Mouse (Mus musculus) lung, postnatal 0 days (tissue): ENCODE measurements around the gene Ubb. TPM values are rescaled to one million over a fixed set of nuclear protein-coding genes. Genes with fewer than 3 reads are reported as not detected.

Experiments
- ATAC-seq: fragments of 200-750 bp; cut with Nextera tagmentation; 2 replicates; pipeline ENCODE4 v1.8.0; 2017; ENCODE audit warnings: moderate library complexity
- DNase-seq: peaks from one replicate; pipeline ENCODE4 v3.0.0-alpha.2; 2016; ENCODE audit warnings: low spot score
- H3K27ac ChIP-seq: fragments of 300-500 bp; sonication (generic); 2 replicates; pipeline ENCODE4 v1.5.1; 2014; ENCODE audit warnings: antibody characterized with exemption, mild to moderate bottlenecking, low read length, mixed read lengths
- H3K27me3 ChIP-seq: fragments of 300-500 bp; sonication (generic); replicated peaks from 2 replicates; pipeline ENCODE4 v1.6.1; 2014; ENCODE audit warnings: low read length, mixed read lengths; ENCODE audit not compliant: insufficient read depth
- H3K36me3 ChIP-seq: fragments of 300-500 bp; sonication (generic); 2 replicates; pipeline ENCODE4 v1.6.1; 2014; ENCODE audit warnings: low read length, mixed read lengths; ENCODE audit not compliant: insufficient read depth
- H3K4me1 ChIP-seq: fragments of 300-500 bp; sonication (generic); 2 replicates; pipeline ENCODE4 v1.6.1; 2014; ENCODE audit warnings: antibody characterized with exemption, low read depth, low read length, mixed read lengths; ENCODE audit not compliant: insufficient read depth
- H3K4me2 ChIP-seq: fragments of 300-500 bp; sonication (generic); replicated peaks from 2 replicates; pipeline ENCODE4 v1.6.1; 2014; ENCODE audit warnings: low read depth, mild to moderate bottlenecking, low read length, moderate library complexity, mixed read lengths
- H3K4me3 ChIP-seq: fragments of 300-500 bp; sonication (generic); 2 replicates; pipeline ENCODE4 v1.5.1; 2014; ENCODE audit warnings: low read depth, low read length
- H3K9ac ChIP-seq: fragments of 300-500 bp; sonication (generic); replicated peaks from 2 replicates; pipeline ENCODE4 v1.6.1; 2014; ENCODE audit warnings: low read depth, mild to moderate bottlenecking
- H3K9me3 ChIP-seq: fragments of 300-500 bp; sonication (generic); 2 replicates; pipeline ENCODE4 v1.6.1; 2016; ENCODE audit warnings: low read length, mixed read lengths
- CTCF ChIP-seq: IDR thresholded peaks from 2 replicates; pipeline ENCODE4 v1.5.1; 2016; ENCODE audit warnings: antibody characterized with exemption, mild to moderate bottlenecking
- EP300 ChIP-seq: IDR thresholded peaks from 2 replicates; pipeline ENCODE4 v1.6.1; 2016; ENCODE audit warnings: antibody characterized with exemption, mild to moderate bottlenecking, control low read depth
- WGBS: fragments of 180-500 bp; shearing (Covaris S2); extraction: QIAGEN DNeasy Blood & Tissue Kit; methylation state at CpG from one replicate; pipeline ENCODE4 v1.1.7; 2014; 5-methylcytosine and 5-hydroxymethylcytosine counted together
- polyA plus RNA-seq: library from polyadenylated mRNA; unstranded; fragments of >200 nt; fragmentation: Nextera tagmentation; extraction: Ambion mirVana; gene quantifications from 2 replicates; pipeline ENCODE4 v1.2.1, GENCODE M21; 2015

Gene Ubb
- polyA plus RNA-seq, 1 experiment from 2014 or later: 2,640 TPM

DNA sequence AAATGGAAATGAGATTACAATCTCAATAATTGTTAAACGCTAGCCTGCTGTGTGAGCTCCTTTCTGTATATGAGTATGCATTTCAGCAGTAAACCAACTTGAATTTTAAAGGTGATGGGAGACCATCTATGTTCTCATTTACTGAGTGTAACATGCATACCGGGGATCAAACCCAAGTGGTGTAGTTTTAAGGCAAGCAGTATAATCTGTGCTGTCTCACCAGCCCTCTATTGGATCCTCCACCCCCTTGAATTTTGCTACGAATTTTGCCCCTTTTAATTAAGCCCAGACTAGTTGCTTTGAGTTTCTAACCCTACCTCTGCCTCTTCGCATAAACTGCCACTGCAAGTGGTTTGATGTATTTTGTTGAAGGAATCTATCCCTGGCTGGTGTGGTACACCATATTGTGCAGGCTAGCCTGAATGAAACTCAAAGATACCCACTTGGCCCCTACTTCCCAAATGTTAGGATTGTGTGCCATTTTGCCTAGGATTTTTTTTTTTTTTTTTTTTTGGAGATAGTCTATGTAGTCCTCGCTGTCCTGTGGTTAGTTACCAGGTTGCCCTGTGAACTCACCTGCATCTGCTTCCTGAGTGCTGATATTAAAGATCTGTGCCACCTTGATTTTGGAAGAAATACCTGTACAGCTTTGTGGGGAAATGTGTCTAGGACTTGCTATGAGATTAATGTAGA lies 3.3 kb downstream of the Ubb start:
- no peak overlapping the region for H3K27ac ChIP-seq
- no peak for DNase-seq
- H3K9ac ChIP-seq: 0 out of 2 replicates have a peak overlapping the region, but pooled peaks have one; percentile 6

DNA sequence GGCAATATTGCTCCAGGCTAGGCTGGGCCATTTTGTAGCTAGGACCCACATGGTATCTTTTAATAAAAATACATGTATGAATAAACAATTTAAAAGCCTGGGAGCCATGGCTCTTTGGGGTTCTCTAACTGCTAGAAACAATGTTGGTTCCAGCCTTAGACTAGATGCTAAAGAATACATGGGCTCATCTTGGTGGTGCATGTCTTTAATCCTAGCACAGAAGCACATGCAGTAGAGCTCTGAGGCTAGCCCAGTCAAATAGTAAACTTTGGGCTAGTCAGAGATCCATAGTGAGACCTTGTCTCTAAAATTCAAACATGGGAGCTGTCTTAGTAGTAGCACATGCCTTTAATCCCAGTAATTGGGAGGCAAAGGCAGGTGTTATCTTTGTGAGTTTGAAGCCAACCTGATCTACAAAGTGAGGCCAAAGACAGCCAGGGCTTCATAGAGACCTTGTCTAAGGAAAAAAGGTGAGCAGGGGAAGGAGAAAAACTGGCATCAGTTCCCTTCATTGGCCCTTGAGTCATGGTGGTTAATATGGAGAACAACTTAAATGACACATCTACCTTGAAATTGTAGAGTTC lies 4.1 kb downstream of the Ubb start:
- Histone ChIP-seq H3K4me2 (peak overlapping the region; percentile 67; the same call in 1 of the 2 replicates), H3K4me1 (peaks cover 17% of the 10 kb centered on the region; the same call in 1 of the 2 replicates), H3K27ac (no peak overlapping the region), H3K4me3 (no peak overlapping the region), H3K27me3 (no peaks in the 10 kb centered on the region), H3K9me3 (no peaks in the 10 kb centered on the region), H3K36me3 (no peaks in the 10 kb centered on the region), H3K9ac (no peak overlapping the region)
- ATAC-seq: no peak
- no peak for DNase-seq
- TF ChIP-seq EP300 (no peak), CTCF (no peak)

More for the DNA sequence above, 3.3 kb downstream of the Ubb start:
- Histone ChIP-seq H3K9me3 (no peaks in the 10 kb centered on the region), H3K27me3 (no peaks in the 10 kb centered on the region), H3K4me1 (peaks cover 17% of the 10 kb centered on the region; the same call in 1 of the 2 replicates), H3K4me3 (peak overlapping the region; percentile 41; the same call in 1 of the 2 replicates), H3K36me3 (no peaks in the 10 kb centered on the region), H3K4me2 (peak overlapping the region; percentile 67)
- no peak for ATAC-seq
- TF ChIP-seq EP300 (no peak), CTCF (no peak)
- 66% methylated on average over 5 of the region's 5 CpGs for WGBS

DNA sequence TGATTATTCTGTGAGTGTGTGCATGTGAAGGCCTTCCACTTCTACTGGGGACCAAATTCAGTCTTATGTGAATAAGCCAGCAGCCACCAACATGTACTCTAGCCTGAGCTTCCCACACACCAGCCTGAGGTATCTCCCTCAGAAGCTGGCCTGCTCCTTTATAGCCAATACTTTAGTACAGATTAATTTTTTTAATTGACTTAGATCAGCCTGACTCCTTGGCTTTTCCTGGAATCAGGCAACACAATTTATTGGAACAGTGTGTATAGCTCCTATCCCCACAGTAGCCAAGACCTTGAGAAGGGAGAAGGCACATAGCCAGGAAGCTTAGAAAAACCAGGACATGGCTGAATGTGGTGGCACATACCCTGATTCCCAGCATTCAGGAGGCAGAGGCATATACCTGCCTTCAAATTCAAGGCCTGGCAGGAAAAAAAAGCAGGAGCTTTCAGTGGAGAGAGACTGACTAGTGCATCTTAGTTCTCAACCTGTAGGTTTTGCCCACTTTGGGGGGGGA lies 5.0 kb downstream of the Ubb start:
- no peaks in the 10 kb centered on the region for H3K9me3 ChIP-seq
- H3K4me1 ChIP-seq: peaks cover 17% of the 10 kb centered on the region; the same call in 1 of the 2 replicates
- no peak overlapping the region for H3K4me3 ChIP-seq
- DNase-seq (no peak), ATAC-seq (no peak)
- H3K36me3 ChIP-seq: no peaks in the 10 kb centered on the region
- H3K4me2 ChIP-seq: no peak overlapping the region
- H3K27ac ChIP-seq: no peak overlapping the region
- H3K27me3 ChIP-seq: no peaks in the 10 kb centered on the region
- TF ChIP-seq CTCF (no peak), EP300 (no peak)
- no peak overlapping the region for H3K9ac ChIP-seq

DNA sequence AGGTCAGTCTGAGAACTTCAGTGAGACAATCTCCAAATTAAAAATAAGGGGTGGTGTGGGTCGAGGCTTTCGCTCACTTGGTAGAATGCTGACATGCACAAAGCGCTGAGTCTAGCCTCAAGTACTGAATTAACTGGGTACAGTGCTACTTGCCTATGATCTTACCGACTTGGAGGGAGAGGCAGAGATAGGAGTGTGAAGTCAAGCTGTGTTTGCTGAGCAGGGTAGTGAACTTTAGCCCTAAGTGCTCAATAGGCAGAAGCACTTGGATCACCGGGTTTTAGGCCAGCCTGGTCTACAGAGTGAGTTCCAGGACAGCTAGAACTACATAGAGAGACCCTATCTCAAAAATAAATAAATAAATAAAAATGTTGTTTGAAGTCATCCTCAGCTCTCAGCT lies 6.2 kb downstream of the Ubb start:
- Histone ChIP-seq H3K4me3 (no peak overlapping the region), H3K36me3 (no peaks in the 10 kb centered on the region), H3K9ac (no peak overlapping the region), H3K4me2 (no peak overlapping the region), H3K27ac (no peak overlapping the region), H3K4me1 (peaks cover 17% of the 10 kb centered on the region; the same call in 1 of the 2 replicates), H3K27me3 (no peaks in the 10 kb centered on the region), H3K9me3 (no peaks in the 10 kb centered on the region)
- TF ChIP-seq EP300: no peak
- no peak for TF ChIP-seq CTCF
- 51% methylated on average over 5 of the region's 5 CpGs for WGBS
- DNase-seq (no peak), ATAC-seq (no peak)

DNA sequence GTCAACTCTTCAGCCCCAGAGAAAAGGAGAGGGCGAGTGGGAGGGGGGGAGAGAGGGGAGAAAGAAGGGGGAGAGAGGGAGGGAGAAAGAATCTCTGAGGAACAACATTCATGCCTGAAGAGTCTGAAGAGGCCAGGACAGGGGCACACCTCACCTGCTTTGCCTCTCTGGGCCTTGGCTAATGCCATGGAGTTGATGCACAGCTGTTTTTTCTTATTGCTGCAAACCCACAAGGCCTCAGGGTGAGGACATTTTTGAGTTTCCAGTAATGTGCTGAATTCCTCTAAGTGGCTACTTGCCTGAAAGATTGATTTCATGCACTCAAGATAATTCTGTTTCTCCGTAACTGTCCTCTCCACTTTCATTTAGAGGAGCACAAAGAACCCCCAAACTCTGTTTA lies 7.2 kb downstream of the Ubb start:
- Histone ChIP-seq H3K4me1 (peaks cover 17% of the 10 kb centered on the region; the same call in 1 of the 2 replicates), H3K36me3 (no peaks in the 10 kb centered on the region), H3K27me3 (no peaks in the 10 kb centered on the region), H3K4me3 (no peak overlapping the region), H3K27ac (no peak overlapping the region), H3K9me3 (no peaks in the 10 kb centered on the region), H3K4me2 (no peak overlapping the region), H3K9ac (no peak overlapping the region)
- ATAC-seq: peak; percentile 61
- peak; percentile 42 for DNase-seq
- 47% methylated on average over 2 of the region's 2 CpGs for WGBS
- TF ChIP-seq EP300: no peak
- TF ChIP-seq CTCF: no peak

DNA sequence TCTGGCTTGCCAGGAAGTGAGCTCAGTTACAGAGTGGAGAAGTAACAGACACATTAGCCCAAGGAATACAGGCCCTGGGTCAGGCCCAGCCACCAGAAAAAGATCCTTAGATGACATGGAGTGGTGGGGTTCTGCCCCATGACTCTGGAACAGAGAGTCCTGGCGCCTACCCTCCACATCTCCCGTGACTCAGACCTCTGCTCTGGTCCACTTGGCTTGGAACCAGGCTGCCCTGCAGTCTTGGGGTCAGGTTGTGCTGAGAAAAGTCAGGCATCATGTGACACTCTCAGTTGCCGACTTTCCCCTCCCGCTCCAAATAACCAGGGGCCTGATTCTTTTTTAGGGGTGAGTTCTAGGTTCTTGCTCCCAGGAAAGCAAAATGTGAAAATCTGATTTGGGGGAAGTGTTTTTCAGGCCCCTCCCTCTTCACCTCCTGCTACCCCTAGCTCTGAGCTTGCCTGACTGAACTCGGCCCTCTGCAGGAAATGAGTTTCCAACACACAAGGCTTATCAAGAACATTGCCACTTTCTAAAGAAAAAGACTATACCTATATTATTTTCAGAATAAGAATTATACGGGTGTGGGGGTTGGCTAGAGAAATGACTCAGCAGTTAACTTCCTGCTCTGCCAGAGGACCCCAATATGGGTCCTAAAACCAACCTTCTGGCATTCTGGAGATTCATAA lies 8.1 kb downstream of the Ubb start:
- peak; percentile 33 for DNase-seq
- Histone ChIP-seq H3K36me3 (no peaks in the 10 kb centered on the region), H3K4me2 (no peak overlapping the region), H3K4me1 (peaks cover 8% of the 10 kb centered on the region; the same call in 1 of the 2 replicates), H3K9ac (no peak overlapping the region), H3K27me3 (no peaks in the 10 kb centered on the region), H3K9me3 (no peaks in the 10 kb centered on the region), H3K27ac (no peak overlapping the region), H3K4me3 (no peak overlapping the region)
- 42% methylated on average over 6 of the region's 6 CpGs for WGBS
- ATAC-seq: peak; percentile 58
- TF ChIP-seq CTCF (no peak), EP300 (no peak)
